Mouse (Mus musculus): ENCODE data around the gene Rpl19. TPM values are rescaled to one million over a fixed set of nuclear protein-coding genes. Genes with fewer than 3 reads are reported as not detected.

Gene Rpl19
- polyA plus RNA-seq, 2 experiments = 735 to 1,005 TPM

GRCm38 (mm10) chr11:98030701-98031442 is 4.4 kb downstream of the Rpl19 start:
- Histone ChIP-seq H3K9me3 (ENCODE audit: control insufficient read depth, low read length) (no peaks in the 10 kb centered on the region), H3K4me3 (ENCODE audit: insufficient read depth in 1 of 2, low read depth in 2 of 2, low read length in 2 of 2) (no peak overlapping the region), H3K36me3 (replicated peaks; ENCODE audit: control insufficient read depth, insufficient read depth, low read depth) (peaks cover 35% of the 10 kb centered on the region), H3K27ac (no peak overlapping the region), H3K27me3 (ENCODE audit: control insufficient read depth, insufficient read depth, low read length) (peaks cover 12% of the 10 kb centered on the region), H3K4me2 (ENCODE audit: low read depth) (no peak overlapping the region), H3K9ac (replicated peaks) (no peak overlapping the region), H3K4me1 (replicated peaks; ENCODE audit: control insufficient read depth in 2 of 2, insufficient read depth in 2 of 2, low read length in 1 of 2) (peaks cover 3% of the 10 kb centered on the region in 2 experiments; a peak in 3 of 4 replicates)
- 52% methylated on average over 5 of the region's 5 CpGs for WGBS (ENCODE audit: insufficient replicate concordance)
- TF ChIP-seq EP300 (IDR thresholded peaks at IDR 0.05; ENCODE audit: low read depth) = no peak
- peak; percentile 22; the same call in 1 of the 2 replicates for TF ChIP-seq CTCF (IDR thresholded peaks at IDR 0.05; ENCODE audit: low read depth)
- DNase-seq (ENCODE audit: low read depth in 3 of 3, low spot score in 3 of 3) = no peak
- ATAC-seq (ENCODE audit: insufficient read depth) = no peak

DNA sequence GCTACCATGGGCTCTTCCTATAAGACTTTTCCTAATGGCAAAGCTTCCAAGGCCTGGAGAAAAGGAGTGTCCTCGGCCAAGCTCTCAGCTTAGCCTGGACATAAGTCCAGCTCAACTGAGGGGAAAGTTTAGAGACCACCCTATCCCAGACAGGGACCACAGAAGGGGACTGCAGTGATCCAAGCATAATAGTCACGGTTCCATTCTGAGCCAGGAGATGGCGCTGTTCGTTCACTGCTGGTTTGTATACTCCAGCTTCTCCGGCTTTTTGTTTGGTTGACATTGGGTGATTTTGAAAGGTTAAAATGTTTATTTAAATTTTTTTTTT is 4.9 kb downstream of the Rpl19 start:
- 12% methylated on average over 5 of the region's 5 CpGs for WGBS (ENCODE audit: insufficient replicate concordance)
- H3K27ac ChIP-seq = no peak overlapping the region
- TF ChIP-seq CTCF (IDR thresholded peaks at IDR 0.05; ENCODE audit: low read depth) = peak; percentile 88
- no peak for TF ChIP-seq EP300 (IDR thresholded peaks at IDR 0.05; ENCODE audit: low read depth)
- H3K4me2 ChIP-seq (ENCODE audit: low read depth) = no peak overlapping the region
- peaks cover 35% of the 10 kb centered on the region for H3K36me3 ChIP-seq (replicated peaks; ENCODE audit: control insufficient read depth, insufficient read depth, low read depth)
- no peak overlapping the region for H3K9ac ChIP-seq (replicated peaks)
- no peak for ATAC-seq (ENCODE audit: insufficient read depth)
- H3K9me3 ChIP-seq (ENCODE audit: control insufficient read depth, low read length) = no peaks in the 10 kb centered on the region
- DNase-seq (ENCODE audit: low read depth in 3 of 3, low spot score in 3 of 3) = peak; percentile 37 to 47 (median 41)
- no peak overlapping the region for H3K4me3 ChIP-seq (ENCODE audit: insufficient read depth in 1 of 2, low read depth in 2 of 2, low read length in 2 of 2)
- H3K4me1 ChIP-seq (replicated peaks; ENCODE audit: control insufficient read depth in 2 of 2, insufficient read depth in 2 of 2, low read length in 1 of 2) = no peaks in the 10 kb centered on the region; a peak in 1 of 4 replicates
- peaks cover 17% of the 10 kb centered on the region for H3K27me3 ChIP-seq (ENCODE audit: control insufficient read depth, insufficient read depth, low read length)

- ATAC-seq (ENCODE audit: insufficient read depth) = no peak
- Histone ChIP-seq H3K27me3 (ENCODE audit: control insufficient read depth, insufficient read depth, low read length) (peaks cover 23% of the 10 kb centered on the region), H3K4me1 (replicated peaks; ENCODE audit: control insufficient read depth in 2 of 2, insufficient read depth in 2 of 2, low read length in 1 of 2) (no peaks in the 10 kb centered on the region), H3K9ac (replicated peaks) (no peak overlapping the region), H3K9me3 (ENCODE audit: control insufficient read depth, low read length) (no peaks in the 10 kb centered on the region), H3K36me3 (replicated peaks; ENCODE audit: control insufficient read depth, insufficient read depth, low read depth) (peaks cover 23% of the 10 kb centered on the region), H3K4me2 (ENCODE audit: low read depth) (no peak overlapping the region), H3K4me3 (ENCODE audit: insufficient read depth in 1 of 2, low read depth in 2 of 2, low read length in 2 of 2) (no peak overlapping the region), H3K27ac (no peak overlapping the region)
- DNase-seq (ENCODE audit: low read depth in 3 of 3, low spot score in 3 of 3) = no peak
- no peak for TF ChIP-seq EP300 (IDR thresholded peaks at IDR 0.05; ENCODE audit: low read depth)
- no peak for TF ChIP-seq CTCF (IDR thresholded peaks at IDR 0.05; ENCODE audit: low read depth)
- 61% methylated on average over 5 of the region's 5 CpGs for WGBS (ENCODE audit: insufficient replicate concordance)
Measured at GRCm38 (mm10) chr11:98034061-98034460, 7.6 kb downstream of the Rpl19 start.

GRCm38 (mm10) chr11:98034840-98035239 is 8.3 kb downstream of the Rpl19 start:
- no peak for DNase-seq (ENCODE audit: low read depth in 3 of 3, low spot score in 3 of 3)
- no peak overlapping the region for H3K4me2 ChIP-seq (ENCODE audit: low read depth)
- H3K9me3 ChIP-seq (ENCODE audit: control insufficient read depth, low read length) = no peaks in the 10 kb centered on the region
- no peak for ATAC-seq (ENCODE audit: insufficient read depth)
- TF ChIP-seq EP300 (IDR thresholded peaks at IDR 0.05; ENCODE audit: low read depth) = no peak
- TF ChIP-seq CTCF (IDR thresholded peaks at IDR 0.05; ENCODE audit: low read depth) = no peak
- peaks cover 23% of the 10 kb centered on the region for H3K27me3 ChIP-seq (ENCODE audit: control insufficient read depth, insufficient read depth, low read length)
- H3K4me3 ChIP-seq (ENCODE audit: insufficient read depth in 1 of 2, low read depth in 2 of 2, low read length in 2 of 2) = no peak overlapping the region
- H3K9ac ChIP-seq (replicated peaks) = no peak overlapping the region
- 43% methylated on average over 4 of the region's 4 CpGs for WGBS (ENCODE audit: insufficient replicate concordance)
- H3K4me1 ChIP-seq (replicated peaks; ENCODE audit: control insufficient read depth in 2 of 2, insufficient read depth in 2 of 2, low read length in 1 of 2) = no peaks in the 10 kb centered on the region
- peaks cover 15% of the 10 kb centered on the region for H3K36me3 ChIP-seq (replicated peaks; ENCODE audit: control insufficient read depth, insufficient read depth, low read depth)
- H3K27ac ChIP-seq = no peak overlapping the region

- peaks cover 23% of the 10 kb centered on the region for H3K27me3 ChIP-seq (ENCODE audit: control insufficient read depth, insufficient read depth, low read length)
- H3K9ac ChIP-seq (replicated peaks) = no peak overlapping the region
- H3K4me2 ChIP-seq (ENCODE audit: low read depth) = peak overlapping the region; percentile 37
- TF ChIP-seq EP300 (IDR thresholded peaks at IDR 0.05; ENCODE audit: low read depth) (no peak), CTCF (IDR thresholded peaks at IDR 0.05; ENCODE audit: low read depth) (no peak)
- no peaks in the 10 kb centered on the region for H3K4me1 ChIP-seq (replicated peaks; ENCODE audit: control insufficient read depth in 2 of 2, insufficient read depth in 2 of 2, low read length in 1 of 2)
- H3K36me3 ChIP-seq (replicated peaks; ENCODE audit: control insufficient read depth, insufficient read depth, low read depth) = peaks cover 4% of the 10 kb centered on the region
- no peaks in the 10 kb centered on the region for H3K9me3 ChIP-seq (ENCODE audit: control insufficient read depth, low read length)
- H3K27ac ChIP-seq = no peak overlapping the region
- peak overlapping the region in 1 of 2 experiments; percentile 13; a peak in 1 of 4 replicates for H3K4me3 ChIP-seq (ENCODE audit: insufficient read depth in 1 of 2, low read depth in 2 of 2, low read length in 2 of 2)
- DNase-seq (ENCODE audit: low read depth in 3 of 3, low spot score in 3 of 3) = no peak
- no peak for ATAC-seq (ENCODE audit: insufficient read depth)
- WGBS (ENCODE audit: insufficient replicate concordance) = under 1% methylated on average over 27 of the region's 27 CpGs
Measured at GRCm38 (mm10) chr11:98035977-98036377, 9.5 kb downstream of the Rpl19 start.
